Mouse (Mus musculus) thymus, postnatal 14 days (tissue): ENCODE results near the gene Hrh2.

Experiments used
- DNase-seq: peaks from one replicate; pipeline ENCODE4 v3.0.0; 2021

The Hrh2 gene

DNA sequence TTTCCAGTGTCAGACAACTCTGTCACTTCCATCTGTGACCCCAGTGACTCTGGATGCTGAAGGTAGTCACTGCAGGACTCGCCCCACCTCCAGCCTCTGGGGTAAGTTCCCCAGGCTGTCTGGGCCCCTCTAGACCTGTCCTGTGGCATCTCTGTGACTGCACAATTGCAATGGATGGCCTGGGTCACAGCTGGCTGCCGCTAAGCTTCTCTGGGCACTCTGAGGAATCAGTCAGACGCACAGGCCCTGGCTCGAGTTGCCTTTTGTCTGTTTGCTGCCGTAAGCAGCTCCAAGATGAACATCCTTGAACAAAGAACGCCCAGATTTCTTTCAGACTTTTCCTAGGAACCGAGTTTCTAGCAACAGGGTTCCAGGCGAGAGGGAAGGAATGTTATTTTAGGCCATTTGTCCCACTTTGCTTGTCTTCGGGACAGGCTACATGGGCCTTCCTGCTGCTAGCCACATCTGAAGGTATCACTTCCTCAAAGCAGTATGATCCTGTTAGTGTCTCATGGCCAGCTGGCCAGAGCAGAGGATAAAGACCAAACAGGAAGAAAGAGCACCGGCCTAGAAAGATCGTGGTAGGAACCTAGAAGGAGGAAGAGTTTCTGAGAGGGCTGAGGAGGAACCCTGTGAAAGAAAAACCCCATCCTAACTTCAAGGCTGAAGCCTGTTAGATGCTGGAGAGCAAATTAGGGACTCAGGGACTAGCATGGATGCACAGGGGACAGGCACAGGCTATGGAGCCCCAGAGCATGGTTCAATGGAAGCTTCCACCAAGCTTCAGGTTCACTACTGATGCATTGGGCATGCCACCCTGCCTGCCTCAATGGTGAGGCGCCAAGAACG is 31.2 kb downstream of the Hrh2 start:
- no peak for DNase-seq

GRCm38 (mm10) chr13:54227916-54228483 is 36.1 kb downstream of the Hrh2 start:
- peak; percentile 20 for DNase-seq

DNA sequence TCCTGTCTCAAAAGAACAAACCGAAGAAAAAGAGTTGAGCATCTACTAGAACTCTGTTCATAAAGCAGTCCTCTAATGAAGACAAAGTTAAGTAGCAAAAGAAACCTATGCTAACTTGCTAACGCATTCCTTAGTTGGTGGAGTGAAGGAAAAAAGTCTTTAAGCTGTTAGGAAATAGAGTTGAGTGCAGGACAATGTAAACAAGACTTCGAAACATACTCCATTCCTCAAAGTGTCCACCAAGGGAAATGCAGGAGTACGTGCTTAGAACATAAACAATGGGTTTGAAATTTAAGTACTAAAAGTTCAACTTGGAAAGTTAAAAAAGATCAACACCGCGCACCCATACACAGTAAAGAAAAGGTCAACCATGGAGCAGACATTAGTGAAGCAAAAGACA is 38.2 kb downstream of the Hrh2 start:
- no peak for DNase-seq

DNA sequence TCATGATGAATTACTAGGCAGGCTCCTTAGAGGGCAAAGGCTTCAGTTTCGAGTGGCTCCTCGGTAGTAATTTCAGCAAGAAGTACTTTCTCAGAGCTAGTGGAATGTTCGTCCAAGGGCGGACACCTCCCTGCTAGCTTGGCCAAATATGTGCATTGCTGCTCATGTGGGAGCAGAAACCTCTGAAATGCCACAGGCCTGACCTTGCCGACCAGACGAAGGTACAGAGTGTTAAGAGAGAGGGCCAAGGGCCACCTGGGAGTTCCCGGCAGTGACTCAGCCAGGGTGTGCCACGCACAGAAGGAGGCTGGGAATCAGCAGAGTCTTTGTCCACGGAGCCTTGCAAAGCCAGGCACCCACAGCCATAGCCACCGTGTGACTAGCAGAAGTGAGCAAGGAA is 39.9 kb downstream of the Hrh2 start:
- DNase-seq = no peak

DNA sequence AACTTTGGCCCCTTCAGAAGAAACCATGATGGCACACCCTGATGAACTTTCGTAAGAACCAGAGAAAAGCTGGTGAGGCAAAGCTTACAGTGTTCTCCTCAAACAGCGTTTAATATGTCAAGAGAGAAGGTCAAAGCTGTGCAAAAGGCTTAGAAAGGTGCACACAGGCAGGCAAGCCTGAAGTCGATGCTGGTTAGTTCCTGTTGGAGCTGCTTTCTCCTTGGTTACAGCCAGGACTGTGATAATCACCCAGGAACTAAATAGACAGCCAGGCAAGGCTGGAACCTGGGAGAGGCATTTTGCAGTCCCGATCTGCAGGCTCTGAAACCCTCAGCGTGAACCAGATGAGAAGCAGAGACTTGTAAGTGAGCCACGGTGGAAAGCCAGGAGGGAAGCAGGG is 45.6 kb downstream of the Hrh2 start:
- no peak for DNase-seq

- no peak for DNase-seq
Measured at GRCm38 (mm10) chr13:54238585-54239323, 46.8 kb downstream of the Hrh2 start.

GRCm38 (mm10) chr13:54242380-54242779 is 50.5 kb downstream of the Hrh2 start:
- DNase-seq = peak; percentile 44

GRCm38 (mm10) chr13:54245204-54245603 is 53.3 kb downstream of the Hrh2 start:
- no peak for DNase-seq

GRCm38 (mm10) chr13:54247545-54247944 is 55.6 kb downstream of the Hrh2 start:
- DNase-seq = peak; percentile 49

DNA sequence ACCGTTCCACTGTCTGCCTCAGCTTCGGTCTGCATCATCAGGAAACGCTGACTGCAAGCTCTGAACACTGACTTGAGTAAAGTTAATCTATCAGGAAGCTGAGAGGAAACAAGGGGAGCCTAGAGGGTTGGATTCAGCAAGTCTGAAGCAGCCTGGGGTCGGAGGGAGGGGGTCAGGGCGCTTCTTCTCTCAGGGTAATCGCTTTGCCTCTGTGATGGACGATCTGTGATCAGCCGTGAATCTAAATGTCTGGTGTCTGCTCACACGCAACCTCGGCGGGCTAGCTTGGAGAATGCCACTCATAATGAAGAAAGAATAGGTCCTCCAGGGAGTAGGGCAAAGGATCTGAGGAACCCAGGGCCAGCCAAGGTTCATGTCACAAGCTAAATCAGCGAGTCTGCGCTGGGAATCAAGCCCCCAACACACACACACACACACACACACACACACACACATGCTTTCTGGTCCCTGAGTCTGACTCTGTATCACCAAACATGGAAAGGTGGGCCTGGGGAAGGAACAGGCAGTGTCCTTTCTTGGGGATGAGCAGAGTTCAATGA is 56.6 kb downstream of the Hrh2 start:
- no peak for DNase-seq

- DNase-seq = no peak
Measured at GRCm38 (mm10) chr13:54249007-54249406, 57.1 kb downstream of the Hrh2 start.

GRCm38 (mm10) chr13:54250346-54250745 is 58.4 kb downstream of the Hrh2 start:
- DNase-seq = no peak

DNA sequence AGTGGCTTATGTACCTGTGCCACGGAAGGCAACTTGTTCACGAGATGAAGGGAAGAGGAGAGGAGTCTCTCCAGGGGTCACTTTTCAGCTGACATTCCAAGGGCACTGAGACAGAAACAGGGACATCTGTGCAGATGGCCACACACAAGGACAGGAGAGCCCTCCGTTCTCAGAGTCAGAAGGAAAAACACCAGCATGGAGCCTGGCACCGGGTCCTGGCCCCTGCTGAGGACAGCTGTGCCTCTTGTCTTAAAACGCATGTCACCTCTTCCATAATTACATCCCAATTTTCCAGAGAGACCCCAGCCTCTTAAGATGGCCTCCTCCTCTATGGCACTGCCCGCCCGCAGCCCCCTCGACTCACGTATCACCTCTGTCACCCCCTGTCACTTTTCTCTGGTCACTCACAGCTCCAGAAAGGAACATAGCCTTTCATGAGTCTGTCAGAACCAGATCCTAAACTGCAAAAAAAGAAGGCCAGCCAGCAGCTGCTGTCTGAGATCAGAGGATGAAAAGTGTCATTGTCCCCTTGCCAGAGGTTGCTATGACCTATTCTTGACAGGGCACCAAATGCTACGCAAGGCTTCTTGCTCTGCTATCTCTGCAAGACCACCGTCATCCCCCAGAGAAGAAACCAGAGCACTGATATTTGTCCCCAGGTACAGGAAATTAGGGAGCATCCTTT is 59.8 kb downstream of the Hrh2 start:
- no peak for DNase-seq

GRCm38 (mm10) chr13:54257580-54258223 is 65.8 kb downstream of the Hrh2 start:
- no peak for DNase-seq

GRCm38 (mm10) chr13:54258231-54258743 is 66.4 kb downstream of the Hrh2 start:
- no peak for DNase-seq

DNA sequence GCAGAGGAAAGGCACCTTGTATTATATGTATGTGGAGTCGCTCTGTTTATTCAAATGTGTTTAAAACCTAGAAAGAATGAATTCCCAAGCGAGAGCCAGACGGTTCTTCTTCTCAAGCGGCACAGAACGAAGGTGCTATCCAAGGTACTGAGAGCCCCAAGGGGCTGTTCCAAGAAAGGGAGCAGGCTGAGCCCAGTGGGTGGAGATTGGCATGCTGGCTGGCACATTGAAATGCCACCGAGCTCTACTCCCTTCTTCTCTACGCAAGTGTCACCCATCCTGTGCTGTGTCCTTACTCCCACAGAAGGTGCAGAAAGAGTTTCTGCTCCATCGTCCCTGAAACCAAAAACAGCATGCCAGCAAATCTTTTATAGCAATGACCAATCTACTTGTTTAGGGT is 68.4 kb downstream of the Hrh2 start:
- no peak for DNase-seq

- no peak for DNase-seq
Measured at GRCm38 (mm10) chr13:54262741-54263510, 71.0 kb downstream of the Hrh2 start.

- no peak for DNase-seq
Measured at GRCm38 (mm10) chr13:54263641-54264040, 71.7 kb downstream of the Hrh2 start.

DNA sequence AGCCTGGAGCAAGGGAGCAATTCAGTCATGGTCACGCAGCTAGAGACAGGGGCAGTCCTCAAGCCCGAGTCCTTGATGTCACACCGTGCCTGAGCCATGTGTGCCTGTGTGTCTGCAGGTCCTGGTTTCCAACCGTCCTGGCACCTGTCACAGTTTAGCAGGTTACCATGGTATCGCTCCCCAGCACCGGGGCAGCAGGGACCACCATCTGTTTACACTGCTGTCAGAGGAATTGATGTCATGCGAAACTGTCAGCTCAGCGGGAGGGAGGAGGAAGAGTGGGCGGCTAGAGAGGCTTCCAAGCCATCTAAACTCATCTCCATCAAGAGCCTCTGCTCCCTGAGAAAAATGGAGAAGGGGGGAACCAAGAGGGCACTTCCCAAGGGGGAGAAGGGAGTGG is 74.5 kb downstream of the Hrh2 start:
- no peak for DNase-seq

DNA sequence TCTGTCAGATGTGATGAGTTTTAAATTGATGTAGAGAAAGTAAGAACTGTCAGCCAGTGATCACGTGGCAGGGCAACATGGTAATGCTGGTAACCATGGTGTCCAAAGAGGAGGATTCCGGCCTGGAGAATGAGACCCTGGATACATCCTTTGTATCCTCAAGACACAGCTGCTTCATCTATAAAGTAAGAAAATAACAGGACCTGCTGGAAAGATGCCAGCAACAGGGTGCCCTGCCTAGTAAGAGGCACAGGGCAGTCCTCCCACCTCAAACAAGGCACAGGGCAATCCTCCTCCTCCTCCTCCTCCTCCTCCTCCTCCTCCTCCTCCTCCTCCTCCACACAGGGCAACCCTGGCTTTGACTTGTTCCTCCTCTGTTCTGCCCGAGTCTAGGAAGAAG is 77.2 kb downstream of the Hrh2 start:
- no peak for DNase-seq

DNA sequence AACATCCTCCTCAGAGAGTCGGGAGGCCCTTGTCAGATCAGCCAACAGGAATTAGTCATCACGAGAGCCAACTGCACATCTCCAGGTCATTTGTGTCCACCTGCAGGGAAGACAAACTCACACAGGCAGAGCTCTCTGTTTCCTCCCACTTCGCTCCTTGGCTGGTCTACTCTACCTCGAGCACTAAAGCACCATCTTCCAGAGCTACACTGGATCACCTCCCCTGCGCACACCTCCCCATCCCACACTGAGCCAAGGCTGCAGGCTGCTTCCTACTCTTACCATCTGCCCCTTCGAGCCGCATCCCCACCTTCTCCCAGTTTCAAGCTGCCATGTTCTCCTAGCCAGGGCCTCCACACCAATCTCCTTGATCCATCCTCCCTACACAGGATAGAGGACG is 77.7 kb downstream of the Hrh2 start:
- DNase-seq = no peak
